Mouse (Mus musculus) testis, adult 2 months (tissue): ENCODE data around the gene Trpc7.

ENCODE experiments used
- CTCF ChIP-seq: fragments of 200-500 bp; IDR thresholded peaks from 2 replicates; pipeline ENCODE4 v1.5.1; 2012; ENCODE audit warnings: low read depth, mild to moderate bottlenecking, inconsistent platforms, low read length, moderate library complexity; ENCODE audit not compliant: control insufficient read depth, insufficient read depth, insufficient replicate concordance
- POLR2A ChIP-seq: fragments of 200-500 bp; IDR thresholded peaks from 2 replicates; pipeline ENCODE4 v1.6.1; 2012; ENCODE audit warnings: low read depth, mild to moderate bottlenecking, inconsistent platforms, low read length, moderate library complexity; ENCODE audit not compliant: control insufficient read depth

DNA sequence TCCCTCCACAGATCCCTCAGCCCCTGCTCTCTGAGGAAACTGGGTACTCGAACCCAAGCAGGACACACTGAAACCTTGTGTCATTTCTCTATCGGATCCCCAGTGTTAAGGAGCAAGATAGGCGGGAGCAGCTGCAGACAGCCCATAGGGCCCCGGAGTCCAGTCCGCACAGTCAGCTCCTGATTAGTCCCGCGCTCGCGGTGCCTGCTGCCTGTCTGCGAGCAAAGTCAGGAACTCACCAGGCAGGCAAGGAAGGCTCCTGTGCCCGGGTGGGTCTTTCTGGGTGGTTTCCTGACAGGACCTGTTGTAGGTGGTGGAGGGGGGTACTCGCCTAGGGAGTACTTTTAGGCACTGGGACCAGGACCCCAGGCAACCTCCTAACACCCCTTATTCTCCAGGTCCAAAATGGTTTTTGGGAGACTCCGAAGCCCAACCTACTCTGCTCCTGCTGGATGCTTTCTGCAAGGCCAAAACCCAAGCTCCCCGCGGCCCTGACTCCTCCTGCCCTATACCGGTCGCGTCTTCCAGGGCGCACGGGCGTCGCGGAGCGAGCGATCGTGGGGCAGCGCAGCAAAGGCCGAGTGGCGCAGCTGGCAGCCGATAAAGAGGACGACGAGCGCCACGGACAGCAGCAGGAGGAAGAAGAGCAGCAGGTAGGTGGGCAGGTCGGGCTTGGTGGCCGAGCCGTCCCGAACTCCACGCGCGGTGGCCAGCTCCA is 143.2 kb downstream of the Trpc7 start:
- no peak for TF ChIP-seq POLR2A
- no peak for TF ChIP-seq CTCF
